Mouse (Mus musculus) liver, embryonic 11.5 days (tissue): ENCODE results near the gene Map3k9. TPM values are rescaled to one million over a fixed set of nuclear protein-coding genes. Genes with fewer than 3 reads are reported as not detected.

Experiments used
- ATAC-seq: fragments of 200-750 bp; cut with Nextera tagmentation; replicated peaks from 2 replicates; pipeline ENCODE4 v1.8.0; 2017; ENCODE audit warnings: moderate number of reproducible peaks, mild to moderate bottlenecking, moderate TSS enrichment, moderate library complexity; ENCODE audit not compliant: low FRiP score
- DNase-seq: peaks from one replicate; pipeline ENCODE4 v3.0.0-alpha.2; 2017; ENCODE audit warnings: low spot score
- H3K27ac ChIP-seq: fragments of 300-500 bp; sonication (generic); 2 replicates; pipeline ENCODE4 v1.5.1; 2014; ENCODE audit warnings: mild to moderate bottlenecking, low read depth, low read length, control low read depth
- H3K27me3 ChIP-seq: fragments of 300-500 bp; sonication (generic); replicated peaks from 2 replicates; pipeline ENCODE4 v1.6.1; 2014; ENCODE audit warnings: low read length, mixed read lengths; ENCODE audit not compliant: control insufficient read depth, insufficient read depth
- H3K36me3 ChIP-seq: fragments of 300-500 bp; sonication (generic); 2 replicates; pipeline ENCODE4 v1.6.1; 2014; ENCODE audit warnings: mild to moderate bottlenecking, low read length, moderate library complexity, mixed read lengths; ENCODE audit not compliant: control insufficient read depth, insufficient read depth
- H3K4me1 ChIP-seq: fragments of 300-500 bp; sonication (generic); replicated peaks from 2 replicates; pipeline ENCODE4 v1.6.1; 2014; ENCODE audit warnings: low read length, mixed read lengths; ENCODE audit not compliant: control insufficient read depth, insufficient read depth
- H3K4me2 ChIP-seq: fragments of 300-500 bp; sonication (generic); 2 replicates; pipeline ENCODE4 v1.6.1; 2014; ENCODE audit warnings: mild to moderate bottlenecking, control low read depth, moderate library complexity
- H3K4me3 ChIP-seq: fragments of 300-500 bp; sonication (generic); 2 replicates; pipeline ENCODE4 v1.5.1; 2014; ENCODE audit warnings: low read depth, low read length, control low read depth
- H3K9ac ChIP-seq: fragments of 300-500 bp; sonication (generic); 2 replicates; pipeline ENCODE4 v1.6.1; 2014; ENCODE audit warnings: low read depth, low read length, control low read depth
- H3K9me3 ChIP-seq: fragments of 300-500 bp; sonication (generic); 2 replicates; pipeline ENCODE4 v1.6.1; 2016; ENCODE audit warnings: low read length, inconsistent platforms, mixed read lengths; ENCODE audit not compliant: control insufficient read depth
- WGBS: fragments of 180-500 bp; shearing (Covaris S2); extraction: QIAGEN DNeasy Blood & Tissue Kit; methylation state at CpG from one replicate; pipeline ENCODE4 v1.1.7; 2014; 5-methylcytosine and 5-hydroxymethylcytosine counted together
- polyA plus RNA-seq: library from polyadenylated mRNA; unstranded; fragments of >200 nt; fragmentation: Nextera tagmentation; extraction: Ambion mirVana; gene quantifications from 2 replicates; pipeline ENCODE4 v1.2.1, GENCODE M21; 2014

The Map3k9 gene
- polyA plus RNA-seq, 1 experiment from 2014 or later, result 0.32 TPM

DNA sequence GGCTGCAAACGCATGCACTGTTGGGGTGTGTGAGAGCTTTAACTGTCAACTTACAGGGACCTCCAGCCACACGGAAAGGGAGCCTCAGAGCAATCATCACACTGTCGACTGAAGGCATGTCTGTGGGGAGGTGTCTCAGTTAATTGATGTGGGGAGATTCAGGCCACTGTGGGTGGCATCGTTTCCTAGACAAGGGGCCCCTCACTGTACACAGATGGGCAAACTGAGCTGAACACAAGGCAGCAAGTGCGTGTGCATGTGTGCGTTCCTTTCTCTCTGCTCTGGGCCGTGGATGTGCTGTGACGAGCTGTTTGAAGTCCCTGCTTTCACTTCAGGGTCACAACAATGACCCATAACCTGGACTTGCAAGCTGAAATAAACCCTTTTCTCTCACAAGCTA lies 29.4 kb upstream of the Map3k9 start:
- WGBS, result 49% methylated on average over 8 of the region's 8 CpGs
- Histone ChIP-seq H3K36me3 (no peaks in the 10 kb centered on the region), H3K4me1 (peaks cover 7% of the 10 kb centered on the region), H3K27me3 (0 out of 2 replicates have a peak, but pooled peaks cover 2% of the 10 kb centered on the region), H3K27ac (no peak overlapping the region), H3K9me3 (no peaks in the 10 kb centered on the region), H3K4me3 (no peak overlapping the region), H3K4me2 (no peak overlapping the region), H3K9ac (no peak overlapping the region)
- DNase-seq, result no peak
- no peak for ATAC-seq

DNA sequence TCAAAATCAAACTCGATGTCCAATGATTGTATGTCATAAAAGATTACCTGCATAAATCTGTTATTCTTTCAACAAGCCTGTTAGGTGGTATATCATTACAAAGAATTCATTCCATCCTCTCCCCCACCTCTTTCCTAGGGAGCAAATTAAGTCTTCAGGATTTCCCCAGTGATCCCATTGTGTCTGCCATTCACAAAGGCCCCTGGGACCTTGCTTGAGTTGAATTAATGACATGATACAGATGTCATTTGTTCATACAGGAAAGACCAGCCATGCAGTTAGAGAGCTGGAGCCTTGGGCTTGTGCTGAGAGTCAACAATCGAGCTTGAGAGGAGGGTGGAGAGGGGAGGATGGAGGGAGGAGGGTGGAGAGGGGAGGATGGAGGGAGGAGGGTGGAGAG lies 27.6 kb upstream of the Map3k9 start:
- H3K36me3 ChIP-seq, result no peaks in the 10 kb centered on the region
- H3K4me1 ChIP-seq, result peaks cover 7% of the 10 kb centered on the region
- H3K4me3 ChIP-seq, result no peak overlapping the region
- no peak overlapping the region for H3K9ac ChIP-seq
- ATAC-seq (no peak), DNase-seq (no peak)
- no peaks in the 10 kb centered on the region for H3K9me3 ChIP-seq
- H3K27me3 ChIP-seq, result 0 out of 2 replicates have a peak, but pooled peaks cover 2% of the 10 kb centered on the region
- no peak overlapping the region for H3K4me2 ChIP-seq
- H3K27ac ChIP-seq, result no peak overlapping the region
- WGBS, result 61% methylated on average over 2 of the region's 2 CpGs

- no peaks in the 10 kb centered on the region for H3K9me3 ChIP-seq
- ATAC-seq (no peak), DNase-seq (no peak)
- H3K27me3 ChIP-seq, result 0 out of 2 replicates have a peak, but pooled peaks cover 2% of the 10 kb centered on the region
- H3K9ac ChIP-seq, result no peak overlapping the region
- no peaks in the 10 kb centered on the region for H3K36me3 ChIP-seq
- no peak overlapping the region for H3K4me3 ChIP-seq
- H3K4me1 ChIP-seq, result peaks cover 7% of the 10 kb centered on the region
- WGBS, result 28% methylated on average over 11 of the region's 11 CpGs
- H3K27ac ChIP-seq, result no peak overlapping the region
- H3K4me2 ChIP-seq, result peak overlapping the region; percentile 71
These were observed 27.0 kb upstream of the Map3k9 start for GRCm38 (mm10) chr12:81807953-81808352.

GRCm38 (mm10) chr12:81807529-81807837 lies 26.5 kb upstream of the Map3k9 start:
- Histone ChIP-seq H3K27ac (no peak overlapping the region), H3K4me1 (peaks cover 7% of the 10 kb centered on the region), H3K27me3 (0 out of 2 replicates have a peak, but pooled peaks cover 2% of the 10 kb centered on the region), H3K4me2 (peak overlapping the region; percentile 71), H3K9me3 (no peaks in the 10 kb centered on the region), H3K9ac (0 out of 2 replicates have a peak overlapping the region, but pooled peaks have one; percentile 12), H3K4me3 (peak overlapping the region; percentile 37), H3K36me3 (no peaks in the 10 kb centered on the region)
- WGBS, result 3% methylated on average over 7 of the region's 7 CpGs
- ATAC-seq, result no peak
- no peak for DNase-seq

GRCm38 (mm10) chr12:81806759-81807528 lies 26.0 kb upstream of the Map3k9 start:
- peak overlapping the region; percentile 71 for H3K4me2 ChIP-seq
- peaks cover 7% of the 10 kb centered on the region for H3K4me1 ChIP-seq
- no peaks in the 10 kb centered on the region for H3K36me3 ChIP-seq
- 0 out of 2 replicates have a peak, but pooled peaks cover 2% of the 10 kb centered on the region for H3K27me3 ChIP-seq
- H3K27ac ChIP-seq, result no peak overlapping the region
- DNase-seq (peak; percentile 57), ATAC-seq (peak; percentile 88)
- peak overlapping the region; percentile 37 for H3K4me3 ChIP-seq
- 3% methylated on average over 17 of the region's 17 CpGs for WGBS
- H3K9me3 ChIP-seq, result no peaks in the 10 kb centered on the region
- 0 out of 2 replicates have a peak overlapping the region, but pooled peaks have one; percentile 12 for H3K9ac ChIP-seq

- DNase-seq, result no peak
- Histone ChIP-seq H3K27ac (no peak overlapping the region), H3K9ac (no peak overlapping the region), H3K4me3 (no peak overlapping the region), H3K36me3 (no peaks in the 10 kb centered on the region), H3K27me3 (0 out of 2 replicates have a peak, but pooled peaks cover 2% of the 10 kb centered on the region), H3K4me1 (peaks cover 7% of the 10 kb centered on the region), H3K9me3 (no peaks in the 10 kb centered on the region), H3K4me2 (no peak overlapping the region)
- 82% methylated on average over 5 of the region's 5 CpGs for WGBS
- ATAC-seq, result no peak
These were observed 25.1 kb upstream of the Map3k9 start for GRCm38 (mm10) chr12:81806114-81806513.

DNA sequence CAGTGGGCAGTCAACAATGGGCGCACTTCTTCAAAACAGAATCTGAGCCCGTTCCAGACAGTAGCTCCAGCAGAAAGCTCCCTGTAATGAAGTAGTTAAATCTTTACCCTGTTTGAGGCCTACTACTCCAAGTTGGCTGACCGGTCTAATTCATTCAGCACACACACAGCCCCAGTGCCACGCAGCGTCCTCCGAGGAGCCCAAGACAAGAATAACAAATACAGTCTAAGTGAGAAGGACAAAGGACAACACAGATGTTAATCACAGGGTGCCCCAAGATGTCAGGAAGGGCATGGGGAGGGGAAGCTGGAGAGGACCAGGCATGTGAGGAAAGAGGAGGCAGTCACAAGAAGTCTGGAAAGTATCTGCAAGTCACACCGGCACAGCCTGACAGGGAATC lies 22.8 kb upstream of the Map3k9 start:
- DNase-seq, result no peak
- WGBS, result 58% methylated on average over 7 of the region's 7 CpGs
- no peak overlapping the region for H3K4me2 ChIP-seq
- 0 out of 2 replicates have a peak, but pooled peaks cover 2% of the 10 kb centered on the region for H3K27me3 ChIP-seq
- no peak overlapping the region for H3K9ac ChIP-seq
- H3K4me1 ChIP-seq, result peaks cover 7% of the 10 kb centered on the region
- H3K9me3 ChIP-seq, result no peaks in the 10 kb centered on the region
- H3K27ac ChIP-seq, result no peak overlapping the region
- no peak overlapping the region for H3K4me3 ChIP-seq
- H3K36me3 ChIP-seq, result no peaks in the 10 kb centered on the region
- no peak for ATAC-seq

DNA sequence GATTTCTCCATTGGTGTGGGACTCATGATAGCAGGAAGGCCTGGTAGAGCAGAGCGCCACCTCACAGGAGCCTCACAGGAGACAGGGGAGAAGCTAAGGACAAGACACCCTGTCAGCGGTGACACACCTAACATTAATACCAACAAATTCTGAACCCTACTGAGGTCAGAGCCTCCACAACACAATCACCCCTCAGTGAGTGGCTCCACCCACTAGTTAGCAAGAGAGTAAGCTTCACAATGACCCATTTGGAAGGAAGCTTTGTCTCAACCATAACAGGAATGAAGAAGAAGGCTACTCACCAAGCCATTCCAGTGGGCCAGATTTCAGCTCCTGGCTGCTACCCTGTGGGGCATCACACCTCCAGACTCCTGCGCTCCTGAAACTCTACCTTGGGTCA lies 22.0 kb upstream of the Map3k9 start:
- ATAC-seq (no peak), DNase-seq (no peak)
- no peaks in the 10 kb centered on the region for H3K27me3 ChIP-seq
- no peaks in the 10 kb centered on the region for H3K36me3 ChIP-seq
- no peak overlapping the region for H3K4me2 ChIP-seq
- H3K9me3 ChIP-seq, result no peaks in the 10 kb centered on the region
- WGBS, result 90% methylated on average over 3 of the region's 3 CpGs
- no peak overlapping the region for H3K4me3 ChIP-seq
- H3K4me1 ChIP-seq, result peaks cover 6% of the 10 kb centered on the region
- H3K27ac ChIP-seq, result no peak overlapping the region
- no peak overlapping the region for H3K9ac ChIP-seq

DNA sequence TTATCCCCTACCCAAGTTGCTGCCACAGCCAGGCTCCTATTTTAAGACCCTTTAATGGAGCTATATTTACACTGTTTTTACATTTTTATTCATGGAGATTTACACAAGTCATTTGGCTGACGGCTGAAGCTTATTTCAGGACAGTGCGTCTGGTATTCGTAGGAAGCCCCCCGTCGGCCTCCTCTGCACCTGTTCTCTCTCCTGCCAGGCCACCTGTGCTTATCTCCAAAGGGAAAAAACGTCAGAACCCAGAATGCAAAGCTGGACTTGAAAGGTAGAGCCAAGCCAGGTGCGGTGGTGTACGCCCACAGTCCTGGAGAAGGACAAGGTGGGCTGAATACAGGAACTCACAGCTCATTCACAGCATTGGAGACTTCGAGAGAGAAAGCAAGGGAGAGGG lies 20.2 kb upstream of the Map3k9 start:
- ATAC-seq (no peak), DNase-seq (no peak)
- 81% methylated on average over 9 of the region's 9 CpGs for WGBS
- Histone ChIP-seq H3K4me1 (no peaks in the 10 kb centered on the region), H3K4me2 (no peak overlapping the region), H3K4me3 (no peak overlapping the region), H3K36me3 (no peaks in the 10 kb centered on the region), H3K9me3 (no peaks in the 10 kb centered on the region), H3K27me3 (no peaks in the 10 kb centered on the region), H3K9ac (no peak overlapping the region), H3K27ac (no peak overlapping the region)
